Mouse (Mus musculus) cortical plate, adult 2 months (tissue): ENCODE measurements around the gene Lekr1.

Experiments
- CTCF ChIP-seq: fragments of 200-500 bp; IDR thresholded peaks from 2 replicates; pipeline ENCODE4 v1.5.1; 2011; ENCODE audit warnings: mild to moderate bottlenecking, control low read depth, low read length; ENCODE audit not compliant: insufficient read depth; ENCODE audit errors: extremely low read depth
- POLR2A ChIP-seq: fragments of 200-500 bp; IDR thresholded peaks from 2 replicates; pipeline ENCODE4 v1.6.1; 2011; ENCODE audit warnings: mild to moderate bottlenecking, low read length, control low read depth; ENCODE audit not compliant: insufficient read depth; ENCODE audit errors: extremely low read depth

DNA sequence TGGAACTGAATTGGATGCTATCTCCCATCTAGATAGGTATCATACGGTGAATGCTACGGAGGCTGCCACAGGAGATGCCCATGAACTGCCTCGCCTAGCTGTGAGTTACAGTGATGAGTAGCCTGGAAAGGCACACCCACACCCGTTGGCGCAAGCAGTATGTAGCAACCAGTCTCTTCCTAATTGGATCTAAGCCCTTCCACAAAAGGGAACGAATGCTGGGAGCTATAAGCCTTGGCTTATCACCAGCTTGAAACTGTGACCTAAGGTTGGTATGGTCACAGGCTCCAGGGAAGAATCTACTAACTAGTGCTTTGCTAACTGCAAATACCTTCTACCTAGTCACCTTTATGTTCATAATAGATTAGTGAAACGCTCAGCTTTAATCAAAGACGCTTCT, 175.1 kb downstream of the Lekr1 start:
- no peak for TF ChIP-seq CTCF
- no peak for TF ChIP-seq POLR2A
